Mouse (Mus musculus) limb, embryonic 12.5 days (tissue): ENCODE measurements around the gene Foxl2. TPM values are rescaled to one million over a fixed set of nuclear protein-coding genes. Genes with fewer than 3 reads are reported as not detected.

Source experiments
- ATAC-seq: fragments of 200-750 bp; cut with Nextera tagmentation; 2 replicates; pipeline ENCODE4 v1.8.0; 2017; ENCODE audit warnings: low read depth, moderate TSS enrichment; ENCODE audit not compliant: insufficient number of reproducible peaks, insufficient read depth, low FRiP score, low TSS enrichment
- H3K27ac ChIP-seq: fragments of 300-500 bp; sonication (generic); 2 replicates; pipeline ENCODE4 v1.5.1; 2016; ENCODE audit warnings: mild to moderate bottlenecking, moderate library complexity
- H3K27me3 ChIP-seq: fragments of 300-500 bp; sonication (generic); 2 replicates; pipeline ENCODE4 v1.6.1; 2016; ENCODE audit warnings: mild to moderate bottlenecking, moderate library complexity
- H3K36me3 ChIP-seq: fragments of 300-500 bp; sonication (generic); 2 replicates; pipeline ENCODE4 v1.6.1; 2016; ENCODE audit warnings: mild to moderate bottlenecking, moderate library complexity
- H3K4me1 ChIP-seq: fragments of 300-500 bp; sonication (generic); replicated peaks from 2 replicates; pipeline ENCODE4 v1.6.1; 2016
- H3K4me2 ChIP-seq: fragments of 300-500 bp; sonication (generic); 2 replicates; pipeline ENCODE4 v1.6.1; 2016; ENCODE audit warnings: mild to moderate bottlenecking, moderate library complexity
- H3K4me3 ChIP-seq: fragments of 300-500 bp; sonication (generic); replicated peaks from 2 replicates; pipeline ENCODE4 v1.5.1; 2016; ENCODE audit warnings: mild to moderate bottlenecking
- H3K9ac ChIP-seq: fragments of 300-500 bp; sonication (generic); replicated peaks from 2 replicates; pipeline ENCODE4 v1.6.1; 2016; ENCODE audit warnings: mild to moderate bottlenecking, moderate library complexity
- H3K9me3 ChIP-seq: fragments of 300-500 bp; sonication (generic); 2 replicates; pipeline ENCODE4 v1.6.1; 2016; ENCODE audit warnings: mild to moderate bottlenecking, moderate library complexity
- WGBS: fragments of 180-500 bp; shearing (Covaris S2); methylation state at CpG from one replicate; pipeline ENCODE4 v1.1.7; 2016; 5-methylcytosine and 5-hydroxymethylcytosine counted together
- polyA plus RNA-seq: library from polyadenylated mRNA; unstranded; fragments of >200 nt; fragmentation: Nextera tagmentation; extraction: Ambion mirVana; gene quantifications from 2 replicates; pipeline ENCODE4 v1.2.1, GENCODE M21; 2016

The Foxl2 gene
- polyA plus RNA-seq: 0.06 TPM in 1 of 2 replicates, not detected in the other

DNA sequence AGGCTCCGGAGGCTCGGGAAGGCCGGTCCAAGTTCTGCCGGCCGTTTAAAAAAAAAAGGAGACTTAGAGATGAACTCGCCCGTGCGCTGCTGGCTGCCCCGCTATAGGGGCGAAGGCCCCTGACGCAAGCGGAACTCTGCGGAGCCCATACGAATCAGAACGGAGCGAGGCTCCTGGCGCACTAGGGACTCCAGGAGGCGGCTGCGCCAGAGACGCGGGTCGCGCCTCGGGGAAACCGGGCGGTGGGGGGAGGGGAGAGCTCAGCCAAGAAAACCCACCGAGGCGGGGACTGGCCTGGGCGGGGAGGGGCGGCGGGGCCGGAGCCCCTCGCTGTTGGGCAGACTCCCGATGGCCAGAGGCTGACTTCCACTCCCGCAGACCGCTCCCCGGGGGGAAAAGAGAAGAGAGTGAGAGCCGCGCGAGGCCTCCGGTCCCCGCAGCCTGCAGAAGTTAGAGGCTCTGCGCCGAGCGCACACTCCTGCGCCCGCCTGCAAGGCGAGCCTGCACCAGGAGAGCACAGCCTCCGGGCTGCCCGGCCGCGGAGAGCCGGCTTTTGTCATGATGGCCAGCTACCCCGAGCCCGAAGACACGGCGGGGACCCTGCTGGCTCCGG is at the start of gene Foxl2:
Foxl2 (plus strand) TSS at position 186 of the 613 bp plus-strand sequence.
- no peaks in the 10 kb centered on the region for H3K36me3 ChIP-seq
- no peak within 1 kb of the TSS for H3K27ac ChIP-seq
- H3K4me2 ChIP-seq: peak within 1 kb of the TSS; percentile 89
- 0 out of 2 replicates have a peak, but pooled peaks have one; percentile 27 for ATAC-seq
- peak within 1 kb of the TSS; percentile 63 for H3K9ac ChIP-seq
- peaks cover 35% of the 10 kb centered on the region for H3K4me1 ChIP-seq
- peak within 1 kb of the TSS; percentile 48 for H3K4me3 ChIP-seq
- under 1% methylated on average over 58 of the region's 58 CpGs for WGBS
- peaks cover 98% of the 10 kb centered on the region for H3K27me3 ChIP-seq
- no peaks in the 10 kb centered on the region for H3K9me3 ChIP-seq

DNA sequence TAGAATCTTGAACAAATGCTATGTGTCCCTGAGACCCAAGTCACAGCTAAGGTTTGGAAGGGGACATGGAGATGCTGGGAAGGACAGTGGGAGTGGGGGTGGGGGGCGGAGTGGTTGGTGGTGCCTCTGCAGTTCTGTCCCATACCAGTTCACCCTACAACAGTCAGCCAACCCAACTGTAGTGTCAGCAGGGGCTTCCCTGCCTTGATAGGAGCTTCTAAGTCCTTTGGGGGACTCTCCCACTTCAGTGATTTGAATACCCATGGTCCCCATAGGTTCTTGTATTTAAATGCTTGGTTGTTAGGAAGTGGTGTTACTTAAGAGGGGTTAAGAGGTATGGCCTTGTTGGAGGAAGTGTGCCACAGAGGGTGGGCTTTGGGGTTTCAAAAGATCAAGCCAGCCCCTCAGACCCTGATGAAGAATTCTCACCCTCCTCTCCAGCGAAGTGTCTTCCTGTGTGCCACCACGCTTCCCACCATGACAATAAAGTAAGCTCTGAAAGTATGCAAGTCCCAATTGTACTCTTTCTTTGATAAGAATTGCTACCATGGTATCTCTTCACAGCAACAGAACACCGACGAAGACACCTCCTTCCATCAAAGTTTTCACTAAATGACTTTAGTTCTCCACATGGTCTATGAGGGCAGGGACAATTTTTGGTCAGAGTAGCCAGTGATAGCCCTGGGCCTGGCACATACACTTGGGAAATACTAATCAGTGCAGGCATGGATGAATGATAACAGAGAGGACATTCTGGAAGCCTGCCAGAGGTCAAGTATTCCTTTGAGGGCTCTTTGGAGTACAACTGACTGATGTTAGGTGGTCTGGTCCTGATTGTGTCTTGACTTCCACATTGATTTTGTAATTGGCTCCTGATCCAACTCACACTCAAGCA is 34.2 kb upstream of the Foxl2 start:
- 94% methylated on average over 5 of the region's 5 CpGs for WGBS
- Histone ChIP-seq H3K27me3 (no peaks in the 10 kb centered on the region), H3K9ac (no peak overlapping the region), H3K27ac (no peak overlapping the region), H3K9me3 (no peaks in the 10 kb centered on the region), H3K4me3 (no peak overlapping the region), H3K36me3 (no peaks in the 10 kb centered on the region), H3K4me2 (no peak overlapping the region), H3K4me1 (no peaks in the 10 kb centered on the region)
- ATAC-seq: no peak

DNA sequence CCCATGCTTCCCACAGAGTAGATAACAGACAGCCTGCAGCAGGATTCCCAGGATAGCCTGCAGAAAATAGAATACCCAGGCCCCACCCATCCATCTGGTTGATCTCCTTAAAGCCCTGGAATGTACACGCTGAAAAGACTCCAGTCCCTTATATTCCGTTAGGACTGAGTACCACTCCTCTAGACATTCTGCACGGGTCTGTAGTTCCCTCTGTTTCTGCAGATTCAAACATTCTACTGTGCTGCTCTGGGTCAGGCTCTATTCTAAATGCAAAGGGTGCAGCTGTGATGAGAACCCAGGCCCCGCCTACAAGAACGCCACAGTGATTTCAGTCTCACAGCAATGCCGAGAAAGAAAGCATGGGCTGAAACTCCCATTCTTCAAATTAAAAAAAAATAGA is 32.0 kb upstream of the Foxl2 start:
- no peak for ATAC-seq
- Histone ChIP-seq H3K27ac (no peak overlapping the region), H3K4me3 (no peak overlapping the region), H3K4me1 (no peaks in the 10 kb centered on the region), H3K4me2 (no peak overlapping the region), H3K9me3 (no peaks in the 10 kb centered on the region), H3K27me3 (no peaks in the 10 kb centered on the region), H3K36me3 (no peaks in the 10 kb centered on the region), H3K9ac (no peak overlapping the region)
- WGBS: 53% methylated on average over 6 of the region's 6 CpGs

- Histone ChIP-seq H3K4me2 (no peak overlapping the region), H3K9ac (no peak overlapping the region), H3K9me3 (no peaks in the 10 kb centered on the region), H3K27ac (no peak overlapping the region), H3K36me3 (no peaks in the 10 kb centered on the region), H3K4me3 (no peak overlapping the region), H3K4me1 (no peaks in the 10 kb centered on the region), H3K27me3 (no peaks in the 10 kb centered on the region)
- 66% methylated on average over 6 of the region's 6 CpGs for WGBS
- ATAC-seq: no peak
Observed at GRCm38 (mm10) chr9:98924183-98924582, 30.9 kb upstream of the Foxl2 start.

DNA sequence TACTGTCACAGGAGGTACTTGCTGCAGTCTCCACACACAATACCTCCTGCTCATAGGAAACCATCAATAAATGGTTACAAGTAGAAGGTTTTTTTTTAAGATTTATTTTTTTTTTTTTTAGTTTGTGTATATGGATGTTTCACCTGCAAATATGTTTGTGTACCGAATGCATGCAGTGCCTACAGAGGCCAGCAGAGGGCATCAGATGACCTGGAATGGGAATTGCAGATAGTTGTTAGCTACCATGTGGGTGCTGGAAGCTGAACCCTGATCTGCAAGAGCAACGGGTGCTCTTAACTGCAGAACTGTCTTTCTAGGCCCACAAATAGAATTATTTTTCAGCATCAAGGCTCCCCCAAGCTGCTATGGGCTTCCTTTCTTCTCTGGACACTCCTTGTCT is 25.6 kb upstream of the Foxl2 start:
- Histone ChIP-seq H3K9ac (no peak overlapping the region), H3K4me2 (no peak overlapping the region), H3K27ac (no peak overlapping the region), H3K36me3 (no peaks in the 10 kb centered on the region), H3K27me3 (peaks cover 5% of the 10 kb centered on the region), H3K9me3 (peaks cover 4% of the 10 kb centered on the region; the same call in 1 of the 2 replicates), H3K4me1 (no peaks in the 10 kb centered on the region), H3K4me3 (no peak overlapping the region)
- 88% methylated on average over 2 of the region's 2 CpGs for WGBS
- no peak for ATAC-seq

GRCm38 (mm10) chr9:98932931-98933330 is 22.2 kb upstream of the Foxl2 start:
- Histone ChIP-seq H3K27me3 (peaks cover 19% of the 10 kb centered on the region), H3K9ac (no peak overlapping the region), H3K4me2 (no peak overlapping the region), H3K27ac (no peak overlapping the region), H3K4me3 (no peak overlapping the region), H3K36me3 (no peaks in the 10 kb centered on the region), H3K4me1 (no peaks in the 10 kb centered on the region), H3K9me3 (peaks cover 4% of the 10 kb centered on the region; the same call in 1 of the 2 replicates)
- 42% methylated on average over 6 of the region's 6 CpGs for WGBS
- ATAC-seq: no peak

GRCm38 (mm10) chr9:98935190-98935909 is 19.7 kb upstream of the Foxl2 start:
- Histone ChIP-seq H3K36me3 (no peaks in the 10 kb centered on the region), H3K4me1 (no peaks in the 10 kb centered on the region), H3K9ac (no peak overlapping the region), H3K4me2 (no peak overlapping the region), H3K27ac (no peak overlapping the region), H3K4me3 (no peak overlapping the region), H3K9me3 (no peaks in the 10 kb centered on the region), H3K27me3 (peaks cover 19% of the 10 kb centered on the region)
- WGBS: 18% methylated on average over 16 of the region's 16 CpGs
- no peak for ATAC-seq

- no peak for ATAC-seq
- Histone ChIP-seq H3K9me3 (no peaks in the 10 kb centered on the region), H3K36me3 (no peaks in the 10 kb centered on the region), H3K4me1 (no peaks in the 10 kb centered on the region), H3K4me3 (no peak overlapping the region), H3K4me2 (no peak overlapping the region), H3K9ac (no peak overlapping the region), H3K27me3 (peaks cover 16% of the 10 kb centered on the region), H3K27ac (no peak overlapping the region)
- 11% methylated on average over 2 of the region's 2 CpGs for WGBS
Observed at GRCm38 (mm10) chr9:98939290-98939689, 15.8 kb upstream of the Foxl2 start.

DNA sequence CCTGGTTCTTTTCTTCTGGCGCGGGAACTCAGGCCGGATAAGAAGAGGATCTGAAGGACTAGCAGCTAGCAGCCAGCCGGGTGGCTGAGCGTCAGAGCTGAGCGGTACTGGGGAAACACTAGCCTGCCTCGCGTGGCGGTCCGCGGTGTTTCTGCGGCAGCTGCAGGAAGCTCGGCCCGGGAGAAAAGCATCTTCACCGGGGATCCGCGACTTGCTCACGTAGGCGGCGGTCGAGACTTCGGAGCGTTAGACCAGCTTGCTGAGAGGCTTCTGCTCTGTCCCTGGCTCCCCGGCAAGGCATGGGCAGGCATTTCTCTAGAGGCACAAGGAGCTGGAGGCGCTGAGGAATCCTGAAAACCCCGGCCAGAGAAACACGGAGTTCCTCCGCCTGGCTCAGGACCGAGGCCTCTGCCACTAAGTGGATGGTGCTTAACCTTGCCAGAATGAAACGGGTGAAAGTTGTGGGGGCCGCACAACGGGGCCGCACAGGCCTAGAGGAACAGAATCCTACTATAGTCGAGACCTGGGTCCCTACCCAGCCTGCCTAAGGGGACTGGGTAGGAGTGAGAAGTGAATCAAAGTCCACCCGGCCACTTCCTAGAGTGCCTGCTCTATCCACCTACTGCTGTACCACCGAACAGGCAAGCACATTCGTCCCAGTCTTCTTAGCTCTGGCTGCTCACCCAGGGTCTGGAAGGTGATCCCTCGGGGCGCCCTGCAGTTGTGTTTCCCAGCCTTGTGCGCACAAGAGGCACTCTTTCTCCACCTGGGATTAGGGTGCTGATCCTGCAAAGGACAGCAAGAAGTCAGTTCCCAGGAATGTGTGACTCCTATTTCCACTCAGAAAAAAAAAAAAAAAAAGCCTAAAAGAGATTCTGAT is 2.7 kb upstream of the Foxl2 start:
- Histone ChIP-seq H3K4me2 (peak overlapping the region; percentile 51), H3K27me3 (peaks cover 88% of the 10 kb centered on the region), H3K4me3 (peak overlapping the region; percentile 29), H3K9me3 (no peaks in the 10 kb centered on the region), H3K9ac (no peak overlapping the region), H3K27ac (no peak overlapping the region), H3K36me3 (no peaks in the 10 kb centered on the region), H3K4me1 (peaks cover 35% of the 10 kb centered on the region)
- no peak for ATAC-seq
- under 1% methylated on average over 40 of the region's 40 CpGs for WGBS

- Histone ChIP-seq H3K27me3 (peaks cover 93% of the 10 kb centered on the region), H3K4me3 (no peak overlapping the region), H3K4me1 (peaks cover 35% of the 10 kb centered on the region), H3K27ac (no peak overlapping the region), H3K36me3 (no peaks in the 10 kb centered on the region), H3K9me3 (no peaks in the 10 kb centered on the region), H3K9ac (no peak overlapping the region), H3K4me2 (no peak overlapping the region)
- no peak for ATAC-seq
- WGBS: 7% methylated on average over 4 of the region's 4 CpGs
Observed at GRCm38 (mm10) chr9:98953291-98953690, 1.8 kb upstream of the Foxl2 start.
